Mouse (Mus musculus) hindbrain, embryonic 14.5 days (tissue): ENCODE measurements around the gene Ralgps2. TPM values are rescaled to one million over a fixed set of nuclear protein-coding genes. Genes with fewer than 3 reads are reported as not detected.
A peak's percentile ranks its signal among the peaks of the same experiment; 100 is the strongest.

Source experiments
- ATAC-seq: fragments of 200-750 bp; cut with Nextera tagmentation; 2 replicates; pipeline ENCODE4 v1.8.0; 2017; ENCODE audit warnings: moderate number of reproducible peaks, mild to moderate bottlenecking, moderate TSS enrichment, moderate library complexity; ENCODE audit not compliant: low FRiP score
- DNase-seq: peaks from one replicate; pipeline ENCODE4 v3.0.0-alpha.2; 2015; ENCODE audit warnings: low spot score
- H3K27ac ChIP-seq: fragments of 300-500 bp; sonication (generic); 2 replicates; pipeline ENCODE4 v1.5.1; 2014; ENCODE audit warnings: mild to moderate bottlenecking, moderate library complexity
- H3K27me3 ChIP-seq: fragments of 300-500 bp; sonication (generic); 2 replicates; pipeline ENCODE4 v1.6.1; 2014; ENCODE audit warnings: mild to moderate bottlenecking, low read length, mixed read lengths; ENCODE audit not compliant: control insufficient read depth, insufficient read depth
- H3K36me3 ChIP-seq: fragments of 300-500 bp; sonication (generic); replicated peaks from 2 replicates; pipeline ENCODE4 v1.6.1; 2014; ENCODE audit not compliant: control insufficient read depth, insufficient read depth
- H3K4me1 ChIP-seq: fragments of 300-500 bp; sonication (generic); replicated peaks from 2 replicates; pipeline ENCODE4 v1.6.1; 2014; ENCODE audit warnings: antibody characterized with exemption, low read length, mixed read lengths; ENCODE audit not compliant: control insufficient read depth, insufficient read depth
- H3K4me2 ChIP-seq: fragments of 300-500 bp; sonication (generic); replicated peaks from 2 replicates; pipeline ENCODE4 v1.6.1; 2014; ENCODE audit warnings: mild to moderate bottlenecking, moderate library complexity
- H3K4me3 ChIP-seq: fragments of 300-500 bp; sonication (generic); replicated peaks from 2 replicates; pipeline ENCODE4 v1.5.1; 2014; ENCODE audit warnings: mild to moderate bottlenecking, low read length
- H3K9ac ChIP-seq: fragments of 300-500 bp; sonication (generic); 2 replicates; pipeline ENCODE4 v1.6.1; 2014
- H3K9me3 ChIP-seq: fragments of 300-500 bp; sonication (generic); 2 replicates; pipeline ENCODE4 v1.6.1; 2016; ENCODE audit warnings: low read length; ENCODE audit not compliant: control insufficient read depth
- WGBS: fragments of 180-500 bp; shearing (Covaris S2); extraction: QIAGEN DNeasy Blood & Tissue Kit; methylation state at CpG from one replicate; pipeline ENCODE4 v1.1.7; 2014; 5-methylcytosine and 5-hydroxymethylcytosine counted together
- polyA plus RNA-seq: library from polyadenylated mRNA; unstranded; fragments of >200 nt; fragmentation: Nextera tagmentation; extraction: Ambion mirVana; gene quantifications from 2 replicates; pipeline ENCODE4 v1.2.1, GENCODE M21; 2014

The Ralgps2 gene
- polyA plus RNA-seq, 1 experiment from 2014 or later = 89.5 TPM

GRCm38 (mm10) chr1:156760549-156761429, 178.6 kb downstream of the Ralgps2 start:
- DNase-seq (no peak), ATAC-seq (no peak)
- H3K9ac ChIP-seq = no peak overlapping the region
- no peaks in the 10 kb centered on the region for H3K9me3 ChIP-seq
- H3K4me3 ChIP-seq = no peak overlapping the region
- no peaks in the 10 kb centered on the region for H3K36me3 ChIP-seq
- H3K27ac ChIP-seq = no peak overlapping the region
- no peak overlapping the region for H3K4me2 ChIP-seq
- no peaks in the 10 kb centered on the region for H3K27me3 ChIP-seq
- H3K4me1 ChIP-seq = 0 out of 2 replicates have a peak, but pooled peaks cover 5% of the 10 kb centered on the region
- WGBS = 65% methylated on average over 13 of the region's 13 CpGs

DNA sequence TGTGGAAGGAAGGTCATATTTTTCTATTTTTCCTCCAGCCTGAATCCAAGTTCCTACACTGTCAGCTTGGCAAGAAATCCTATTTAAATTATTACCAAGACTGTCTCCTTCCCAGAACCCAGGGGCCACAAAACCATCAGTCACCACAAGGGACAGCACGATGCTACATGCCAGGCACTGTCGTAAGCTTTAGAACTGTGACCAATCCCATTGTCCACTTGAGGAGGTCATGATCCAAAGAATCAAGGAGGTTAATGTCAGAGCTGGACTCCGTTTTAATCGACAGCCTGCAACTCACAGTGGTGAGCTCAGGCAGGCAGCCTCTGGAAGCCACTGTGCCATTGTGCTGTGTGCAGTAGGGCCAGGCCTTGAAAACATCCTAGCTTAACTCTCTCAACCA, 181.1 kb downstream of the Ralgps2 start:
- H3K27ac ChIP-seq = no peak overlapping the region
- no peaks in the 10 kb centered on the region for H3K36me3 ChIP-seq
- H3K9ac ChIP-seq = no peak overlapping the region
- H3K9me3 ChIP-seq = no peaks in the 10 kb centered on the region
- ATAC-seq = no peak
- no peak for DNase-seq
- H3K4me2 ChIP-seq = no peak overlapping the region
- peaks cover 23% of the 10 kb centered on the region for H3K4me1 ChIP-seq
- WGBS = 16% methylated on average over 4 of the region's 4 CpGs
- no peaks in the 10 kb centered on the region for H3K27me3 ChIP-seq
- H3K4me3 ChIP-seq = no peak overlapping the region

GRCm38 (mm10) chr1:156754608-156755413, 184.6 kb downstream of the Ralgps2 start:
- no peaks in the 10 kb centered on the region for H3K27me3 ChIP-seq
- H3K9me3 ChIP-seq = no peaks in the 10 kb centered on the region
- peaks cover 26% of the 10 kb centered on the region for H3K4me1 ChIP-seq
- no peak overlapping the region for H3K4me3 ChIP-seq
- no peak overlapping the region for H3K9ac ChIP-seq
- ATAC-seq (peak; percentile 79), DNase-seq (peak; percentile 67)
- peak overlapping the region; percentile 84 for H3K27ac ChIP-seq
- peak overlapping the region; percentile 17; the same call in 1 of the 2 replicates for H3K4me2 ChIP-seq
- H3K36me3 ChIP-seq = no peaks in the 10 kb centered on the region
- 31% methylated on average over 15 of the region's 15 CpGs for WGBS

Other genes with a start within 250 kb of the Ralgps2 start
- 33.9 and 38.8 TPM in 2 replicates for gene Fam20b, start 220.5 kb downstream of the Ralgps2 start, polyA plus RNA-seq
- gene Angptl1, start 101.1 kb downstream of the Ralgps2 start, polyA plus RNA-seq = 2.2 and 3.6 TPM in 2 replicates
- gene Tex35, start 169.1 kb upstream of the Ralgps2 start, polyA plus RNA-seq = not detected in 2 replicates